ENCODE assay signal across 20 mouse cellular contexts in genomic region chr2:105873403-105873802, GRCm38 (mm10). TPM values are rescaled to one million over a fixed set of nuclear protein-coding genes. Genes with fewer than 3 reads are reported as not detected.
A peak's percentile ranks its signal among the peaks of the same experiment; 100 is the strongest.
DNase-seq lines count a peak whose midpoint lies in the region; ATAC-seq and TF ChIP-seq lines count a peak whose summit lies in the region.
"Had no signal": no experiment of that assay in that cellular context is flagged by ENCODE, and none has a peak within 500 bp of the region (broad histone marks: within the 10 kb centered on the region; RNA-seq: fewer than 3 reads in every experiment).

No protein-coding gene starts in this region.

- ATAC-seq in megakaryocyte progenitor cell, adult 5-6 weeks (replicated peaks; ENCODE audit: poor library complexity): peak; percentile 34; the same call in 1 of the 2 replicates
- ATAC-seq: activated CD4-positive, CD25-positive, alpha-beta regulatory T cell, adult 4 months; CD4-positive, CD25-positive, alpha-beta regulatory T cell, adult 4 months; Patski had no signal

- no peak for TF ChIP-seq RAD21 in MEL (IDR thresholded peaks at IDR 0.05; ENCODE audit: low read depth, low read length)

- peaks cover 0 to 4% of the 10 kb centered on the region in 2 experiments; a peak in 2 of 4 replicates for H3K4me1 ChIP-seq in MEL (ENCODE audit: control insufficient read depth in 1 of 2, insufficient read depth in 2 of 2, low read length in 2 of 2)

- H3K27me3 ChIP-seq in MEL (ENCODE audit: control insufficient read depth in 1 of 2, insufficient read depth in 2 of 2, low read length in 2 of 2): no peaks in the 10 kb centered on the region
- H3K27me3 ChIP-seq: CH12.LX, Patski had no signal

- DNase-seq in MEL (ENCODE audit: low read depth, low spot score): peak; percentile 27
- DNase-seq in urinary bladder, postnatal 10 days (ENCODE audit: low spot score): no peak
- no peak for DNase-seq in layer of hippocampus, postnatal 36 days
- DNase-seq: adrenal gland, adult 2 months; adrenal gland, adult 8-10 months; adrenal gland, postnatal 10 days; adrenal gland, postnatal 14 days; adrenal gland, postnatal 25 days; adrenal gland, postnatal 36 days; B cell, adult 2 months; cerebellum, adult 11 months; cerebellum, adult 11-12 months; cerebellum, adult 18-20 months; cerebellum, adult 2 months had no signal

- H3K79me2 ChIP-seq in MEL (ENCODE audit: control insufficient read depth, insufficient read depth, low read length, poor library complexity): no peaks in the 10 kb centered on the region

- peaks cover 0 to 2% of the 10 kb centered on the region in 2 experiments; a peak in 3 of 4 replicates for H3K36me3 ChIP-seq in MEL (ENCODE audit: control insufficient read depth in 1 of 2, insufficient read depth in 2 of 2, low read length in 2 of 2)

- no peak overlapping the region for H3K27ac ChIP-seq in MEL (ENCODE audit: control insufficient read depth, low read depth, low read length)

- no peak overlapping the region for H3K9ac ChIP-seq in MEL (ENCODE audit: control insufficient read depth, low read depth, low read length, poor library complexity, severe bottlenecking)

- no peak for TF ChIP-seq POLR2A in MEL (IDR thresholded peaks at IDR 0.05; ENCODE audit: control insufficient read depth in 1 of 2, insufficient read depth in 1 of 2, low read depth in 1 of 2, low read length in 2 of 2, poor library complexity in 1 of 2)

- peak; percentile 43 to 53; a peak in 2 of 4 replicates for TF ChIP-seq EP300 in MEL (IDR thresholded peaks at IDR 0.05; ENCODE audit: low read depth in 1 of 2, low read length in 2 of 2)

- H3K9me3 ChIP-seq in MEL (replicated peaks; ENCODE audit: insufficient read depth, low read length): no peaks in the 10 kb centered on the region
- H3K9me3 ChIP-seq: G1E had no signal

- H3K4me3 ChIP-seq in MEL (ENCODE audit: control insufficient read depth in 1 of 2, insufficient read depth in 1 of 2, low read depth in 2 of 2, low read length in 2 of 2): no peak overlapping the region

- TF ChIP-seq CTCF in MEL (IDR thresholded peaks at IDR 0.05 in 2 of 3, conservative IDR thresholded peaks at IDR 0.05 in 1 of 3; ENCODE audit: control insufficient read depth in 1 of 3, insufficient read depth in 1 of 3, low read depth in 2 of 3, low read length in 3 of 3, poor library complexity in 1 of 3, severe bottlenecking in 1 of 3): no peak

TF ChIP-seq in MEL, 35 proteins besides CTCF, POLR2A, EP300 and RAD21:
- no peak for TF ChIP-seq USF2 (IDR thresholded peaks at IDR 0.05; ENCODE audit: borderline replicate concordance in 1 of 2, insufficient read depth in 1 of 2, low read depth in 1 of 2, low read length in 2 of 2)
- TF ChIP-seq USF1 (IDR thresholded peaks at IDR 0.05; ENCODE audit: low read depth, low read length): no peak
- no peak for TF ChIP-seq E2F4 (IDR thresholded peaks at IDR 0.05; ENCODE audit: borderline replicate concordance, low read depth, low read length)
- no peak for TF ChIP-seq POLR2AphosphoS2 (IDR thresholded peaks at IDR 0.05; ENCODE audit: low read length)
- TF ChIP-seq MAX (IDR thresholded peaks at IDR 0.05; ENCODE audit: low read length): no peak
- TF ChIP-seq TCF12 (IDR thresholded peaks at IDR 0.05; ENCODE audit: low read depth, low read length): peak; percentile 63; the same call in 1 of the 2 replicates
- TF ChIP-seq MYC (IDR thresholded peaks at IDR 0.05; ENCODE audit: low read depth, low read length): no peak
- TF ChIP-seq GATA1 (IDR thresholded peaks at IDR 0.05; ENCODE audit: low read depth, low read length): peak; percentile 39; the same call in 1 of the 2 replicates
- TF ChIP-seq MAZ (IDR thresholded peaks at IDR 0.05; ENCODE audit: low read depth, low read length): no peak
- no peak for TF ChIP-seq NRF1 (IDR thresholded peaks at IDR 0.05; ENCODE audit: insufficient read depth, low read depth, low read length, poor library complexity, severe bottlenecking)
- TF ChIP-seq TBP (IDR thresholded peaks at IDR 0.05; ENCODE audit: low read depth, low read length): no peak

RNA-seq across cellular contexts. Expression of gene Elp4, which starts 31.0 kb away (rescaled TPM):
- 16.0 and 17.8 TPM in 2 replicates for total RNA-seq in MEL (2012; rRNA removed)
- polyA plus RNA-seq in MEL (2012; ENCODE audit: insufficient read depth in 1 of 2, insufficient read length in 2 of 2, low read depth in 1 of 2, low replicate concordance in 2 of 2, missing spikeins in 1 of 2): 10 to 100 TPM in 1 of 2 experiments, not detected in 1; 15.8 TPM
- 20.2 and 24.0 TPM in 2 replicates for total RNA-seq in megakaryocyte progenitor cell, adult 5-6 weeks (2015)
- 11.4 and 16.0 TPM in 2 replicates for total RNA-seq in megakaryocyte progenitor cell, adult 5-6 weeks (2017)
- 10 to 100 TPM; 16.1 to 19.4 TPM for total RNA-seq in layer of hippocampus, postnatal 36 days (2021)

RNA-seq across cellular contexts. Expression of gene Immp1l, which starts 31.0 kb away (rescaled TPM):
- 49.8 and 55.4 TPM in 2 replicates for total RNA-seq in MEL (2012; rRNA removed)
- polyA plus RNA-seq in MEL (2012; ENCODE audit: insufficient read depth in 1 of 2, insufficient read length in 2 of 2, low read depth in 1 of 2, low replicate concordance in 2 of 2, missing spikeins in 1 of 2): 100 to 1,000 TPM in 1 of 2 experiments, 10 to 100 TPM in 1; 44.7 to 156 TPM
- 55.0 and 74.3 TPM in 2 replicates for total RNA-seq in megakaryocyte progenitor cell, adult 5-6 weeks (2015)
- 50.6 and 56.1 TPM in 2 replicates for total RNA-seq in megakaryocyte progenitor cell, adult 5-6 weeks (2017)
- 10 to 100 TPM; 30.9 to 34.1 TPM for total RNA-seq in layer of hippocampus, postnatal 36 days (2021)
